ENCODE assay signal across 12 mouse cellular contexts in the genomic region with DNA sequence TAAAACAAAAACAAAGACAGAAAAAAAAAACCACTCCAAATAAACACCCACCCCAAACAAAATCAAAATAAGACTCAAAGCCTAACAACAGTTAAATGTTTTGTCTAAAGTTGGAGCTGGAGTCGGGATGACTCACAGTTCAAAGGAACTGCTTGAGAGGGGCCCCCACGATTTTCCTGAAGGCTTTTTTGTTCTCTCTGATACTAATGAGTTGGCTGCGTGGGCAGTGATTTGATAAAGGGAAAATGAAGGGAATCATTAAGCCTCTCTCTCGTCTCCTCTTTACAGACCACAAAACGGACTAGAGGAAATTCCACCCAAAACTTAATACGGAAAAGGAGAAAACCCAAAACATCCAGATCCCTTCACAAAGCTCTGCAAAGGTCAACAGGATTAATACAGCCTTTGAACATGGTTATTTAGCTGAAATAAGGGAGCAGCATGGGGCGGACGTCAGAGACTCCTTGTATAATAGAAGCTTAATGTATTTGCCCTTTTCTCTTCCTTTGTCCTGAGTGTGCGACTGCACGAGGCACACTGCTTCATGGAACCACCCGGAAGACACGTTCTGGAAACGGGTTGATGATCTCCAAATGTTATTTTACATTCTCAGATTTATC.
DNase-seq lines count a peak whose midpoint lies in the region; ATAC-seq lines count a peak whose summit lies in the region.
"Had no signal": no experiment of that assay in that cellular context is flagged by ENCODE, and none has a peak within 500 bp of the region (broad histone marks: within the 10 kb centered on the region; RNA-seq: fewer than 3 reads in every experiment).

No protein-coding gene starts in this region.

- no peaks in the 10 kb centered on the region for H3K36me3 ChIP-seq in midbrain, embryonic 13.5 days

- 0 out of 2 replicates have a peak, but pooled peaks have one; percentile 60 for ATAC-seq in midbrain, embryonic 13.5 days
- ATAC-seq: intestine, embryonic 16.5 days had no signal

- 10% methylated on average over 13 of the region's 13 CpGs for WGBS in midbrain, embryonic 13.5 days

- no peak overlapping the region for H3K4me2 ChIP-seq in midbrain, embryonic 13.5 days (replicated peaks)

- no peak overlapping the region for H3K9ac ChIP-seq in midbrain, embryonic 13.5 days (replicated peaks)

- no peaks in the 10 kb centered on the region for H3K9me3 ChIP-seq in midbrain, embryonic 13.5 days

- H3K4me3 ChIP-seq in midbrain, embryonic 13.5 days (replicated peaks) = no peak overlapping the region

- DNase-seq in adrenal gland, postnatal 36 days = peak; percentile 2 to 7
- no peak for DNase-seq in adrenal gland, adult 8-10 months
- peak; percentile 14 for DNase-seq in left cerebral cortex, adult 11 months (ENCODE audit: low spot score)
- DNase-seq in left cerebral cortex, adult 8-10 months (ENCODE audit: low spot score in 2 of 2) = no peak
- peak; percentile 72 for DNase-seq in brain, adult 2 months (ENCODE audit: low read depth, low spot score)
- DNase-seq in frontal cortex, postnatal 14 days (ENCODE audit: low spot score in 2 of 2) = no peak
- DNase-seq in gastrocnemius, postnatal 25 days = no peak
- DNase-seq: cerebellum, adult 8-10 months; liver; lung, postnatal 10 days had no signal

- H3K27me3 ChIP-seq in midbrain, embryonic 13.5 days = peaks cover 38% of the 10 kb centered on the region

- no peak overlapping the region for H3K27ac ChIP-seq in midbrain, embryonic 13.5 days

- H3K4me1 ChIP-seq in midbrain, embryonic 13.5 days (replicated peaks) = peaks cover 8% of the 10 kb centered on the region; the same call in 1 of the 2 replicates

Comparison
In these comparisons a context has a peak if more than half of its experiments do, and no peak if none do; other contexts are left out.
1. DNase-seq: peak in adrenal gland, postnatal 36 days (2 of 2), left cerebral cortex, adult 11 months (single experiment) and brain, adult 2 months (single experiment); none in adrenal gland, adult 8-10 months (single experiment), left cerebral cortex, adult 8-10 months (0 of 2), frontal cortex, postnatal 14 days (0 of 2) and gastrocnemius, postnatal 25 days (single experiment).